Mouse (Mus musculus) embryonic facial prominence, embryonic 11.5 days (tissue): ENCODE results near the gene Tpsab1. TPM values are rescaled to one million over a fixed set of nuclear protein-coding genes. Genes with fewer than 3 reads are reported as not detected.

Experiments
- ATAC-seq: fragments of 200-750 bp; cut with Nextera tagmentation; replicated peaks from 2 replicates; pipeline ENCODE4 v1.8.0; 2017; ENCODE audit warnings: low read depth; ENCODE audit not compliant: insufficient number of reproducible peaks, low FRiP score, low TSS enrichment
- DNase-seq: peaks from one replicate; pipeline ENCODE4 v3.0.0-alpha.2; 2015; ENCODE audit warnings: low spot score
- H3K27ac ChIP-seq: fragments of 300-500 bp; sonication (generic); replicated peaks from 2 replicates; pipeline ENCODE4 v1.5.1; 2014; ENCODE audit warnings: mild to moderate bottlenecking, low read depth, low read length, control low read depth
- H3K27me3 ChIP-seq: fragments of 300-500 bp; sonication (generic); 2 replicates; pipeline ENCODE4 v1.6.1; 2014; ENCODE audit warnings: mild to moderate bottlenecking, low read length, moderate library complexity, mixed read lengths; ENCODE audit not compliant: control insufficient read depth, insufficient read depth
- H3K36me3 ChIP-seq: fragments of 300-500 bp; sonication (generic); replicated peaks from 2 replicates; pipeline ENCODE4 v1.6.1; 2014; ENCODE audit warnings: low read depth, mild to moderate bottlenecking, low read length, moderate library complexity, mixed read lengths; ENCODE audit not compliant: control insufficient read depth, insufficient read depth
- H3K4me1 ChIP-seq: fragments of 300-500 bp; sonication (generic); 2 replicates; pipeline ENCODE4 v1.6.1; 2014; ENCODE audit warnings: low read length, mixed read lengths; ENCODE audit not compliant: control insufficient read depth, insufficient read depth
- H3K4me2 ChIP-seq: fragments of 300-500 bp; sonication (generic); 2 replicates; pipeline ENCODE4 v1.6.1; 2014; ENCODE audit warnings: low read depth, mild to moderate bottlenecking, control low read depth, low read length, moderate library complexity
- H3K4me3 ChIP-seq: fragments of 300-500 bp; sonication (generic); 2 replicates; pipeline ENCODE4 v1.5.1; 2014; ENCODE audit warnings: low read depth, low read length, control low read depth
- H3K9ac ChIP-seq: fragments of 300-500 bp; sonication (generic); replicated peaks from 2 replicates; pipeline ENCODE4 v1.6.1; 2014; ENCODE audit warnings: mild to moderate bottlenecking, control low read depth, low read length
- H3K9me3 ChIP-seq: fragments of 300-500 bp; sonication (generic); replicated peaks from 2 replicates; pipeline ENCODE4 v1.6.1; 2016; ENCODE audit warnings: mild to moderate bottlenecking, low read length, inconsistent platforms, mixed read lengths; ENCODE audit not compliant: control insufficient read depth
- WGBS: fragments of 180-500 bp; shearing (Covaris S2); extraction: QIAGEN DNeasy Blood & Tissue Kit; methylation state at CpG from one replicate; pipeline ENCODE4 v1.1.7; 2014; 5-methylcytosine and 5-hydroxymethylcytosine counted together
- polyA plus RNA-seq: library from polyadenylated mRNA; unstranded; fragments of >200 nt; fragmentation: Nextera tagmentation; extraction: Ambion mirVana; gene quantifications from 2 replicates; pipeline ENCODE4 v1.2.1, GENCODE M21; 2014

Gene Tpsab1
- polyA plus RNA-seq, 1 experiment from 2014 or later, result not detected

- DNase-seq, result no peak
- ATAC-seq, result no peak
- Histone ChIP-seq H3K9ac (no peak within 1 kb of the TSS), H3K4me1 (no peaks in the 10 kb centered on the region), H3K4me2 (no peak within 1 kb of the TSS), H3K27ac (no peak within 1 kb of the TSS), H3K9me3 (no peaks in the 10 kb centered on the region), H3K4me3 (no peak within 1 kb of the TSS), H3K36me3 (no peaks in the 10 kb centered on the region), H3K27me3 (no peaks in the 10 kb centered on the region)
- 77% methylated on average over 4 of the region's 4 CpGs for WGBS
These were observed 37.0 kb downstream of the Tpsab1 start, which contains the start of gene Prss28 for GRCm38 (mm10) chr17:25308346-25308745. TSS of gene Prss28 (plus strand) at chr17:25308646.

- Histone ChIP-seq H3K4me1 (no peaks in the 10 kb centered on the region), H3K4me2 (no peak within 1 kb of the TSS), H3K4me3 (no peak within 1 kb of the TSS), H3K36me3 (no peaks in the 10 kb centered on the region), H3K27ac (no peak within 1 kb of the TSS), H3K27me3 (no peaks in the 10 kb centered on the region), H3K9me3 (no peaks in the 10 kb centered on the region), H3K9ac (no peak within 1 kb of the TSS)
- DNase-seq (no peak), ATAC-seq (no peak)
- WGBS, result 74% methylated on average over 5 of the region's 5 CpGs
These were observed 47.3 kb downstream of the Tpsab1 start, which contains the start of gene Prss34 for GRCm38 (mm10) chr17:25298094-25298493. TSS of gene Prss34 (plus strand) at chr17:25298394.

- no peak overlapping the region for H3K27ac ChIP-seq
- H3K4me3 ChIP-seq, result no peak overlapping the region
- DNase-seq, result no peak
- H3K4me1 ChIP-seq, result no peaks in the 10 kb centered on the region
- no peaks in the 10 kb centered on the region for H3K27me3 ChIP-seq
- ATAC-seq, result no peak
- no peak overlapping the region for H3K4me2 ChIP-seq
- H3K9ac ChIP-seq, result no peak overlapping the region
- H3K9me3 ChIP-seq, result no peaks in the 10 kb centered on the region
- H3K36me3 ChIP-seq, result no peaks in the 10 kb centered on the region
- 60% methylated on average over 1 of the region's 1 CpGs for WGBS
These were observed 51.3 kb downstream of the Tpsab1 start for GRCm38 (mm10) chr17:25294111-25294510.

GRCm38 (mm10) chr17:25293495-25293894, 51.9 kb downstream of the Tpsab1 start:
- Histone ChIP-seq H3K9me3 (no peaks in the 10 kb centered on the region), H3K9ac (no peak overlapping the region), H3K4me2 (no peak overlapping the region), H3K27ac (no peak overlapping the region), H3K4me1 (no peaks in the 10 kb centered on the region), H3K27me3 (no peaks in the 10 kb centered on the region), H3K36me3 (no peaks in the 10 kb centered on the region), H3K4me3 (no peak overlapping the region)
- DNase-seq, result no peak
- WGBS, result 79% methylated on average over 5 of the region's 5 CpGs
- no peak for ATAC-seq

Other genes starting within 250 kb of the Tpsab1 start
- gene Telo2, start 229.6 kb downstream of the Tpsab1 start, polyA plus RNA-seq, result 20.6 and 26.7 TPM in 2 replicates
- 0.32 and 0.71 TPM in 2 replicates for gene Ptx4, start 224.8 kb downstream of the Tpsab1 start, polyA plus RNA-seq
- gene Clcn7, start 212.2 kb downstream of the Tpsab1 start, polyA plus RNA-seq, result 19.8 and 21.6 TPM in 2 replicates
- gene Ccdc154, start 183.1 kb downstream of the Tpsab1 start, polyA plus RNA-seq, result not detected in 2 replicates
- gene Gm38655, start 170.1 kb downstream of the Tpsab1 start, polyA plus RNA-seq, result not detected in 2 replicates
- gene BC003965, start 161.0 kb downstream of the Tpsab1 start, polyA plus RNA-seq, result 31.8 and 33.1 TPM in 2 replicates
- 4.3 and 5.0 TPM in 2 replicates for gene Unkl, start 157.2 kb downstream of the Tpsab1 start, polyA plus RNA-seq
- gene Gnptg, start 105.4 kb downstream of the Tpsab1 start, polyA plus RNA-seq, result 32.6 and 32.8 TPM in 2 replicates
- gene Tsr3, start 105.4 kb downstream of the Tpsab1 start, polyA plus RNA-seq, result 59.8 and 60.6 TPM in 2 replicates
- gene Baiap3, start 89.2 kb downstream of the Tpsab1 start, polyA plus RNA-seq, result 0.45 and 0.66 TPM in 2 replicates
- 866 and 923 TPM in 2 replicates for gene Ube2i, start 70.9 kb downstream of the Tpsab1 start, polyA plus RNA-seq
- gene Prss34, start 47.2 kb downstream of the Tpsab1 start, polyA plus RNA-seq, result not detected in 2 replicates
- not detected in 2 replicates for gene Prss28, start 36.9 kb downstream of the Tpsab1 start, polyA plus RNA-seq
- not detected in 2 replicates for gene Prss29, start 26.9 kb downstream of the Tpsab1 start, polyA plus RNA-seq
- gene Tpsb2, start 20.7 kb upstream of the Tpsab1 start, polyA plus RNA-seq, result not detected in 2 replicates
- gene Tpsg1, start 23.7 kb upstream of the Tpsab1 start, polyA plus RNA-seq, result 0.32 and 1.2 TPM in 2 replicates
- gene Cacna1h, start 88.2 kb upstream of the Tpsab1 start, polyA plus RNA-seq, result 3.7 TPM in 2 replicates
- gene Tekt4, start 109.1 kb upstream of the Tpsab1 start, polyA plus RNA-seq, result not detected in 2 replicates
- 0.14 and 0.18 TPM in 2 replicates for gene Sstr5, start 151.7 kb upstream of the Tpsab1 start, polyA plus RNA-seq
- 6.2 and 9.5 TPM in 2 replicates for gene Sox8, start 225.1 kb upstream of the Tpsab1 start, polyA plus RNA-seq
- 24.9 and 25.7 TPM in 2 replicates for gene Lmf1, start 233.5 kb upstream of the Tpsab1 start, polyA plus RNA-seq